Mouse (Mus musculus): ENCODE measurements at regions not wholly inside any gene's neighbourhood (a gene's known extent, or its start where the extent isn't known, plus 50 kb on each side); places are given as distances from the start of the nearest gene placed in this dataset.

DNA sequence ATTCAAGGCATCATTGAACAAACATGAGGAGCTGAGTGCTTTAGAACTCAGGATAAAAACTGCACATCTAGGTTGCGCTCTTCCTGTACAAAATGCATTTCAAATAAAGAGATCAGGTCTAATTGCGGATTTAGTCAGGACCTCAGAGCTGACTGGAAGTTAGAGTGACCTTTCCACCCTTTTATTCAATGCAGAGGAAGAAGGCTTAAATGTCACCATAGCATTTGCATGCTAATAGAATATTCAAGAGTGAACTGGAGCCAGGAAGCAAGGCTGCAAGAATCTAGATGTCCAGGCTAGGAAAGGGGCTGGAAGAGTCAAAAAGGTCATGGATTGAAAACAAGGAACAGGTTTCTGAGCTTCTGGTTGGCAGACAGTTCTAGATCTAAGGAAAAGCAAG lies 593.7 kb downstream of the Cntn3 start:
- TF ChIP-seq EP300 (IDR thresholded peaks at IDR 0.05; ENCODE audit: low read depth): no peak
- TF ChIP-seq CTCF (IDR thresholded peaks at IDR 0.05; ENCODE audit: low read depth): no peak
